Mouse (Mus musculus) megakaryocyte-erythroid progenitor cell, adult 5-6 weeks (primary cell): ENCODE measurements at regions not wholly inside any gene's neighbourhood (a gene's known extent, or its start where the extent isn't known, plus 50 kb on each side); places are given as distances from the start of the nearest gene placed in this dataset.

Experiments
- ATAC-seq: replicated peaks from 2 replicates; pipeline ENCODE4 v1.8.0; 2016; ENCODE audit warnings: mild to moderate bottlenecking, inconsistent platforms; ENCODE audit not compliant: severe bottlenecking, poor library complexity, low FRiP score, low TSS enrichment

DNA sequence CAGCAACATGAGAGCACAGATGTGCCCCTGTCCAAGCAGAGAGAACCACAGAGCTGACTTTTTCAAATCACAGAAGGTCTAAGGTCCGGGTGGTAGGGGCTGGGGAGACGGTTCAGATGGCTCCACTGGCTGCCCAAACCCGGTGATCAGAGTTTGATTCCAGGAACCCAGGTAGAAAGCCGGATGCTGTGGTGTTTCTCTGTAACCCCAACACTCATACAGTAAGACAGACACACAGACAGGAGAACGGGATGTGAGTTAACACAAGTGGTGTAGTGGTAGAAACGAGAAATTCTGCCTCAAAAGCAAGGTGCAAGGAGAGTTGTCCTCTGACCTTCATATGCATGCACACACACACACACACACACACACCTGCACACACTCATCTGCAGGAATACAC is 408.0 kb downstream of the Sox9 start:
- no peak for ATAC-seq

DNA sequence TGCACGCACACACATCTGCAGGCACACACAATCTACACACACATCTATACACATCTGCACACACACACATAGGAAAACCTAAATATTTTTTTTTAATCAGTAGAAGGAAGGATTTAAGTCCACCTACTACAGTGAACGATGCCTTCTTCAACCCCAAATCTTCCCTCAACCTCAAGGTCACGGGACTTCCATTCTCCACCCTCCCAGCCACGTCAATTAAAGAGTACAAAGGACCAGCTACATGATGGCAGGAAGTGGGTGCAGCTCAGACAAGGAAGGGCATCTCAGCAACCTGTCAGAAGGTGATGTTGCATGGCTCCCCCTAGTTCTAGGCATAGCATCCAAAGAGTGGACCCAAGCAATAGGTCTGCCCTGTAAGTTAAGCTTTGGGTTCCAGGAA is 408.5 kb downstream of the Sox9 start:
- ATAC-seq, result no peak

DNA sequence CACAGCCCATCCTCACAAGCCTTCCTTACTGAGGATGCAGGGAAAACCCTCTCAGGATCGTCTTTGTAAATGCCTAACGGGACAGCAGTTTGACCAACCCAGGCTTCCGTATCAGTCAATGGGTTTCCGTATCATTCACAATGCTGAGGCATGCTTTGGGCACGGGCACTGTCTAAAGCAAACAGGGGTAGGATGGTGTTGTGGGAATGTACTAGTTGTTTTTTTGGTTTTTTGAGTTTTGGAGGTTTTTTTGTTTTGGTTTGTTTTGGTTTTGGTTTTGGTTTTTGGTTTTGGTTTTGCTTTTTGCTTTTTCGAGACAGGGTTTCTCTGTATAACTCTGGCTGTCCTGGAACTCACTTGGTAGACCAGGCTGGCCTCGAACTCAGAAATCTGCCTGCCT is 409.0 kb downstream of the Sox9 start:
- ATAC-seq, result no peak

DNA sequence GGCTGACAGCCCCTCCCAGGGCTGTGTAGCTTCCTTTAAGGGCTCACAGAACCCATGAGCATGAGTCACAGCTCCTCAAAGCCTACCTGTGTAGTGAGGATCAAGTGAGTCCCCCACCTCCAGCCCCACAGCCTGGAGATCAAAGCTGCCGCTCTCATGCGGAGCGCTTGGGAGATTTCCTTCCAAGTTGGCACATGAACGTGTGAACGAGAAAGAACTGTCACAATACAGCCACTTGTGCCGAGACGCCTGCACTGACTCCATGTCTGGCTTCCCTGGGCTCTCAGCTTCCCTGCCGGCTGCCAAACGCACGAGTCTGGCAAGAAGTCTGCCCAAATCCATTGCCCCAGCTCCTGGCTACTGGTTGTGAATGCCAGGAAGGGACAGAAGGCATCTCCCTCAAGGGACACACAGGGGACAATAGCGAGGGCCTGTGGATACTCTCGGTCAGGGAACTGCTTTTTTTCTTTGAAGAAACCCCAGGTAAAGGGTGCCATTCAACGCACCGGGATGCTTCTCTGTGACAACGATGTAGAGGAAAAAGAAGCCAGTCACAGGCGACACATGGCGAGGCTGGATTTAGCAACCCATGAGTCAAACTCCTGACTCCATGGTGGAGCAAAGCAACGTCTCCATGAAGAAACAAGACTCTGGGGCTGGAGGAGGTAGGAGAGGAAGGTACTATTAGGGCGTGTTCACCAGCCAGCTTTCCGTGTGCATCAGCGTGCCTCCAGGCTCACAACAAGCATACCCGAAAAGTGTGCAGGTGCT is 410.2 kb downstream of the Sox9 start:
- ATAC-seq, result no peak

DNA sequence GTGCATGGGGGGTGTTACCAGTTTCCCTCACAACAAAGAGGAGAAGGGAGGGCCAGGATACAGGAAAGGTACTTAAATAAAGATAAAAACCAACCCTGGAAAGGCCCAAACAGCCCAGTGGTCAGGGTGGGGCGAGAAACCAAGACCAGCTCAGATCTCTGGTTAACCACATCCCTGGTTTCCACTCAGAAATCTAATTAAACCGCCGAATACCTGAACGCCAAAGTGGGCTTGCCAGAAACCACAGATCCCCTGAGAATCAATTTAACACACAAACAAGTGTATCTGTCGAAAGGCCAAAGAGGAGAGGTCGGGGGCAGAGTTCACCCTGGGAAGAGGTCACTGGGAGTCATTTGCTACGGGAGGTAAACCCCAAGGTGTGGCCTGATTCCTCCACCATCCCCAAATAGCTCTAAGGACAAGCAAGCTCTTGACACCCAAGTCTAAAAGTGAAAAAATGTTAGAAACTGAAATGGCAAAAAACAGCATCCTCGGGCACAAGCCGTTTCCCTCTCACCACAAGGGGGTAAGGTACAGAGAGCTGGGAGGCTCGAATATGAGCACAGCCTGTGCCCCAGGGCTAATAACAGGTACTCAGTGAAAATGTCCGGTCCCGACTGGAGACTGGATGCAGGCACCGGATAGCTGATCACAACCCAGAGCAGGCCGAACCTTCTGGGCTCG is 412.3 kb downstream of the Sox9 start:
- no peak for ATAC-seq
